Mouse (Mus musculus) CD4-positive, CD25-positive, alpha-beta regulatory T cell, adult 2 months (primary cell): ENCODE measurements at regions not wholly inside any gene's neighbourhood (a gene's known extent, or its start where the extent isn't known, plus 50 kb on each side); places are given as distances from the start of the nearest gene placed in this dataset.
"Not testable (repeated sequence)": the region's sequence is repeated elsewhere in the genome, so short reads cannot be mapped to it uniquely, and the experiment has no call there.

Experiments
- DNase-seq: peaks from one replicate; pipeline ENCODE4 v3.0.0-alpha.2; 2012; ENCODE audit warnings: low read depth, low spot score

DNA sequence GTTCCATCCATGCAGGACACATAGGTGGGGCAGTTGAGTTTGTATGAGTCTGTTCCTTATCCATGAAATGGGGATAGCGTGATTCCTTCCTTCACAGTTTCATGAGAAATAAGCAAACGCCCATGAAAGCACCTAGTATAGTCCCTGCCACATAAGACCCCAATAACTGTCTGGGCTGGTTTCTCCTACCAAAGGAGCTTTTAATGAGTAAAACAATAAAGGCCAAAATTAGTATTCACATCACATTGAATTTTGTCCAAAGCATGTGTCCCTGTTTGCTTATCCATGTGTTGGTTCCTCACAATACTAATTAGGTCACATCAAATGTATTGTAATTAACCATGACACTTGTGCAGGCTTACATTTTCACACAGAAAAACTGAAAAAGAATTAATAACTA, 221.3 kb downstream of the Prdm13 start:
- DNase-seq: no peak

DNA sequence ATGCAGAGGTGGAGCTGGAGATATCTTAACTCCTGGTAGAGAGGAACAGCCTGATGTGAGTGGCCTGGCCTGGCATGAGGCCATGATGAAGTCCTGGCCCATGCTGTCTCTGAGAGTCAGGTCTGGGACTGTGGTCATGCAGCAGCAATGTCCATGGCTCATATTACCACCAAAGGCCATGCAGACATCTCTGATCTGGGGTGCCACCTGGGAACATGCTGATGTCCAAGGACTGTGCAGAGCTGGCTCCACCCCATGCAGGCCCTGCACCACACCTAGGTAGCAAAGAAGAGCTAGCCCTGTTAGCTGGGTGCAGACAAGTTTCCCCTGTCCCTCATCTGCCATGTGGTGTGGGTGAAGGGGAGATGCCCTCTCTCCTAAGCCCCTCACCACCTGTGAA, 244.5 kb downstream of the Prdm13 start:
- no peak for DNase-seq

DNA sequence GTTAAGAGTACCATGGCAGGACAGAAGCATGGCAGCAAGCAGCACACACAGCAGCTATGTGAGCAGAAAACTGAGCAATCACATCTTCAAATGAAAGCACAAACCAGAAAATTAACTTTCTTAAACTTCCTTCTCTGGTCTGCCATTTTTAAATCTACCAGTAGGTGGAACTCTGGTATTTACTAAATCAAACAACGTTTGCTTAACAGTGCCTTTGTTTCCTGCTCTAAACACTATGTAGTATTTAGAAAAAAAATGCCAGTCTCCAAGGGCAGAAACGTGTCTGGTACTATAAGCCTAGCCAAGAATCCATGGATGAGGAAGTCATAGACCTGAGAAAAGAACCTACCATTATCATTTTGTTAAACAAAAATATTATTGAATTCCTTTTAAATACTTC, 249.1 kb downstream of the Prdm13 start:
- no peak for DNase-seq

DNA sequence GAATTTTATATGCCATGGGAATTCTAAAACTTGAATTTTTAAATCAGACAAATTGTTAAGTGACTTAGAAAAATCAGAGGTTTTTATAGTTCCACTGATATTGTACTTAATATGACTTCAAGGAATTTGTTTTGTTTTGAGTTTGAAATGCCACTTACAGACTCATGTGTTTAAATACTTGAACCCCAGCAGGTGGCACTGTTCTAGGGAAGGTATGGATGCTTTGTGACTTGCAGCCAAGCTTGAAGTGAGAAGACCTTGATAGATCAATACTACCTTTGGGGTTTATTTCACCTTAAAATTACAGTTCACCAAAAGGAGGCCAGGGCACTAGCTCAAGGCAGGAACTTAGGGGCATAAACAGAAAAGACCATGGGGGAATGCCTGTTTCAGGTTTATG, 277.9 kb downstream of the Prdm13 start:
- DNase-seq: peak; percentile 23

DNA sequence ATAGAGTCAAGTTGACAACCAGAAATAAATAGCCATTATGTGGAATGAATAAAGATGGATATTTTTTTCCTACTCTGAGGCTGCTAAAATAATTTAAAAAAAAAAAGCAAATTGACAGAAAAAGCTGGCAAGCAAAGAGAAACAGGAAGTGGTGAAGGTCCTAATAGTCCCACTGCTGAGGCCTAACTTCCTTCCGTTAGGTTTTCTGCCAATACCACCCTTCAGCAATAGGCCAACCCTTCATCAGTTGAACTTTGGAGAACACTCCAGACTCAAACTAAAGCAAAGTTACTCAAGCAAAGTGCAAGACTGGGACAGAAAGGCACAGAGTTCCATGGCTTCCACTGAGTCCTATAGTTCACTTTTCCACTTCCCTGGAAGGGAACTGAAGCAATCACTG, 316.4 kb downstream of the Prdm13 start:
- DNase-seq: no peak

DNA sequence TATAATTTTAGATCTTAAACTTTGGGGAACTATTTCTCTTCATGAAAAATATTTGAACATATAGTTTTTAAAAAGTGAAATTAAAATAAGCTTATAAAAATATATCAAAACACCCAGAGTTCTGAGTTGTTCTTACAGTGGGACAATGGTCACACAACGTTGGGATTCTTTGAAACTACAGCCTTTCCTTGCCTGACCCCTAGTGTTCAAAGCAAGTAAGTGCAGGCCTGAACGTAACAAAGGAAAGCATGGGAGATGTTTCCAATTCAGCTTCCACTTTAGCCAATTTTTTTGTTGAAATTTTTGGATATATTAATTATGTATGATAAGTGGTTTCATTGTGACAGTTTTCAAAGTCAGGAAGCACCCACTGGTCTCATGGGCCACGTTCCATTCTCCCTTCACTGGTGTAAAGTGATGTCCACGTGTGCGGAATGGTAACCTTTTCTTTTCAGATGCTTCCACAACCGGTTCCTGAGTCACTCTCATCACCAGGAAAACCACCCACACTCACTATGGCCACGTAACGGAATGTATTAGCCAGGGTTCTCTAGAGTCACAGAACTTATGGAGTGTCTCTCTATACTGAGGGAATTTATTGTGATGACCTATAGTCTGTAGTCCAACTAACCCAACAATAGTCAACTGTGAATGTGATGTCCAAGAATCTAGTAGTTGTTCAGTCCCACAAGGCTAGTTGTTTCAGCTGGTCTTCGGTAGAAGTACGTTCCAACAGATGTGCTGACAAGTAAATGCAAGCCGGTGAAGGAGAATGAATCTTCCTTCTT, 317.3 kb downstream of the Prdm13 start:
- peak; percentile 26 for DNase-seq

DNA sequence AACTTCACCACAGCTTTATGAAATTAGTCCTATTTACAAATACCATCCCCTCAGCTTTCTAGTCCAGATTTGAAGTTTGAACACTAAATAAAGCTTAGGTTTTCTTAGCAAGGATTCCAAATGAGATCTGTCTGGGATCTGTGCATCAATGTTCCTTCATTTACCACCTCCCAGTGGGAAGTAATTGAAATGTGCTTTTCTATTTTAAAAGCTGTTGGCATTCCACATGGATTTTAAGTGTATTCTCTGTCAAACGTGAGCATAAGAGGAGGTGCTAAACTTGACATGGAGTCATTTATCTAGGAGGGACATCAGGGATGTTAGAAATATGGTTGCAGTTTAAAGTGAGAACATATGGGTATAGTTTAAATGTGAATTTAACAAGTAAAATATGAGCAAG, 364.0 kb downstream of the Prdm13 start:
- no peak for DNase-seq

DNA sequence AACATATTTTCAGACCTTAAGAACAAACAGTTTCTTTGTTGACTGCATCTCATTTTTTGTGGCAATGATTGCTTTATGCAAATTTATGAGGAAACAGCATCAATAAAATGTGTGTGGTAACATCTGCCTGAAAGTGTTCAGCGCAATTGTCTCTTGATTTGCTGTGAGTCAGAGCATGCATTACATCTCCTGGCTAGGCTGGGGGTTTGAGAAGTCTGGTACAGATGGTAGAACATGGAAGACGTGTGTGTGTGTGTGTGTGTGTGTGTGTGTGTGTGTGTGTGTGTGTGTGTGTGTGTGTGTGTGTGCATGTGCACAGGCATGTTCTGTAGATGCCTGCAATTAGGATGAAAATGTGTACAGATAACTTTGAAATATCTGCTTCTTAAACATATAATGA, 376.5 kb downstream of the Prdm13 start:
- DNase-seq: not testable (repeated sequence)

DNA sequence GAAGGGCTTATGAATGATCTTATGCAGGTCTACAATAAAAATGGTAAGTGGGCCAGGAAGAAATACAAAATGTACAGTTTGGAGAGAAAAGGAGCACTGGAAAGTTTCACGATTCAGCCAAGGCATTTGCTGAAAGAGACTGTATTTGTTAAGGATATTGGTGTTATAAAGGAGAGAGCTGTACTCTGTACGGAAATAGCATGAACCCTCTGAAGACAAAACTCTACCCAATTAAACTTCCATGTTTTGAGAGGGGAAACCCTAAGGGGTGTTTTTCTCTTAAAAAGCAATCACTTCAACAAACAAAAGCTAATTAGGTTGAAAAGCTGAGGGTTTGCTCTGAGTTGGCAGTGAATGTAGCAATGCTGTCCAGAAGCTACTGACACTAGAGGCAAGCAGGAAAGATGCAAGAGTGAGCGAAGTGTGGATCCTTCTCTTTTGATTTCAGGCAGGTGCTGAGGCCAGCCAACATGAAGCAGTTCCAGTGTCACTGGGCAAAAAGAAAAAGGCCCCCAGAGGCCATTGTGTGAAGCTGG, 378.2 kb downstream of the Prdm13 start:
- no peak for DNase-seq

DNA sequence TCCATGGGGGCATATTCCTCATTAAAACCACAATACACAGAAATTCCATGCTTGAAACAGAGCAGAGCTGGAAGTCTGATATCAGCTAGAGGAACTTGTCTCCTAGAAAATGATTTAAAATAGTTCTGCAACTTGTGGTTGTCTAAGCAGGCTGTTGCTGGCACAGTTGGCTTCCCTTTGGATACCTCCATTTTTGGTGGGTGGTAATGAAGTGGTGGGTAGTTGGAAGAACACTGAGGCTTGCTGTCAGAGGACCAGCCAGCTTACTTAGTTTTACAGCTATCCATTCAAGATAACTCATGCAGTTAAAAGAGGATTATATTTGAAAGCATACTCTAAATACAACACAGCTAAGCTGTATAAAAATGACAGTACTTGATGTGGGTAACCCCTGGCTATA, 385.6 kb downstream of the Prdm13 start:
- DNase-seq: no peak

DNA sequence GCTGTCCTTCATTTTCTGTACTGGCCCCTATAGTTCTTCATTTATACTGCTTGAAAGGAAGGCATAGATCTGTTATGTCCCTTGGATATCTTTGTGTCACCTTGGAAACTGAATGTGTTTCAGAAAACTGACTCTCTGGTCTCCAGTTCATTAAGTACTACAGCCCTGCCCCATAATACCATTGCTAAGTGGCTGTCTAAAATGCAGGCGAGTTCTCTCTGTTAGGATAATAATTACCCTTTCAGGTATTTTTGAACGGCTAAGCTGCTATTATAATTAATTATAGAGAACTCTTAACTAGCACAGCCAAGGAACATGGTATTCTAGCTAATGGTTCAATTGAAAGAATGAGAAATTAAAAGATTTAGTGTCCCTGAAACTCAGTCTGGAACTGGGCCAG, 418.5 kb downstream of the Prdm13 start:
- DNase-seq: no peak

DNA sequence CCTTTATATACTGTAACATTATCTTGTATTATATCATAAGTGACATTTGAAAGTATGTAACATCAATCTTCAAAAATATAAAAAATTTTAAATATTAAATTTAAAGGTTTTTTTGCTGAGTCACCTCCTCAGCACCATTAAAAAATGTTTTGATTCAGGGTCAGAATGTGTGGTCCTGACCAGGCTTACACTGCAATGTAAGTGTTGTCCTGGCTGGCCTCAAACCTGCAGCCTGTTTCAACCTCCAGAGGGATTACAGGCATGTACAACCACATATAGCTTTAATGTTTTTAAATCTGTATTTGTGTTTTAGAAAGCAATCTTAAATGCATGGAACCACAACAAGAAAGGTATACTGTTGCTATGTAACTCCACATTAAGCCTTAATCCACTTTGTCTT, 418.9 kb downstream of the Prdm13 start:
- no peak for DNase-seq

DNA sequence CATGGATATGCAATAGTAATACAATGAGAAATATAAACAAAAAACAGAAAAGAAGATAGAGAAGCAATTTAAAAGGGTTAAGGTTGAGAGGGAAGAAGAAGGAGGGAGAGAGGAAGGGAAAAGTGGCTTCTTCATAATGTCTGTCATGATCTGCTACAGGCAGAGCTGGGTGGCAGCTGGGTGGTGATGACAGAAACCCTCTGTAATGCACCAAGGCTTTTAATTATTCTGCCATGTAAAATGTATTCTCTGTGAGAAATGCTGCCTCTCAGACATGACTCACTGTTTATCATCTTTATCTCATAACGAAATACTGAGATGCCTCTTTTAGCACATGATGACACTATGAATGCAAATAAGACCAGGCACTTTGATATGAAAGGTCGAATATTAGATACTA, 435.4 kb downstream of the Prdm13 start:
- DNase-seq: no peak

DNA sequence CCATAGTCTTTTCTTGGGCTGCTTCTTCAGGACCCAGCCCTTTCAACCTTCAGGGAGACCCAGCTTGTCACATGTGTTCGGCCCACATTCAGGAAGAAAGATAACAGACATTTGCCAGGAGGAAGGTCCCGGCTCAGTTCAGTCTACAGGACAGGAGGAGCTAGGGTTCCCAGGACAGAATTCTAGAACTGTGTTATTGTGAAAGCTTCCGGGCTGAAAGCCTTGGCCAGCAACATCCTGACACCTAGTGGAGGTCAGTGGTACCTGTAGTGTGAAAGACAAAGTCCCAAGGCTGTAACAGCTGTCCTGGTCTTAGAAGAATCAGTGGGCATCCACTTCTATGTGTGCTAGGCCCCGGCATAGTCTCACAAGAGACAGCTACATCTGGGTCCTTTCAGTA, 463.1 kb downstream of the Prdm13 start:
- DNase-seq: no peak

DNA sequence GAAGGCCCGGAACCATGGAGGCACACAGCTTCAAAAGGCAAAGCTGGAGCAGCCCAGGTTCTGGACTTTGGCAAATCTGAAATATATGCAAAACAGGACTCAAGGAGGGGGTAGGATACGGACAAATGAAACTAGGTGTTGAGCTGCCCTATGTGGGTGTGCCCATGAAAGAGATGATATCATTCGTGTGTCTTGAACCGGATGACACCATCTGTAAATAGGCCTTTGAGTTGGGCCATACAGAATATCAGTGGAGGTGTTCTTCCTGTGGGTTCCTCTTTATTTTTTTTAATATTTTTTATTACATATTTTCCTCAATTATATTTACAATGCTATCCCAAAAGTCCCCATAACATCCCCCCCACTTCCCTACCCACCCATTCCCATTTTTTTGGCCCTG, 478.1 kb downstream of the Prdm13 start:
- DNase-seq: no peak

DNA sequence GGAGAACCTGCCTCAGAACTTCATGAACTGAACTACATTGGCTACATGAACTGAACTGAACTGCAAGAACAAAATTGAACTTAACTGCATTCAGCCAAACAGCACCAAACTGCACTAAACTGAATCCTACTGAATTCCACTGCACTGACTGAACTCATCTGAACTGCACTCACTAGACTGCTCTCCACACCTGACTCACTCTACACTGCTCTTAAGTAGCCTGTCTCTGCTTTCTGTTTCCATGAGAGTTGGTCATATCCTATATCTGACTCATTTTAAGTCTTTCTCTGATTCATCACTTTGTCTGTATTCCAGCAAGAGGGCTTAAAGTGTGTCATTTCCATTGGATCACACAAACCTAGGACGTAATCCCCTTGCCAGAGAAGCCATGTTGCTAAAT, 490.1 kb downstream of the Prdm13 start:
- DNase-seq: no peak

DNA sequence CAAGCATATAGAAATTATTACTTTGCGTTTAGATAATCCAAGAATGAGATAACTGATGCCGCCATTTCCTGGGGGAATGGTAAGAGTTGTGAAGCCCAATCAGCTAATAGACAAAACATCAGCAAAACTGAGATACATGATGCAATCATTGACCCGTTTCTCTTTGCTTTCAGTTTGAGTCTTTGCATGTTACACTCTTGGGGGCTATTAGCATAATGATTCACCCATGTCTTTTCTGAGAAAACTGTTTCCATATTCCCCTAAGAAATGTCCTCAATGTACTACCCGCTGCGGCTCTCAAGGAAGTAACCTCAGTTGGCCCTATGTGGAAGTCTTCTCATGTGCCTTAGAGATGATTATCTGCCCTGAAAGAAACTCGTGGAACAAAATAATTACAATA, 512.0 kb downstream of the Prdm13 start:
- no peak for DNase-seq

DNA sequence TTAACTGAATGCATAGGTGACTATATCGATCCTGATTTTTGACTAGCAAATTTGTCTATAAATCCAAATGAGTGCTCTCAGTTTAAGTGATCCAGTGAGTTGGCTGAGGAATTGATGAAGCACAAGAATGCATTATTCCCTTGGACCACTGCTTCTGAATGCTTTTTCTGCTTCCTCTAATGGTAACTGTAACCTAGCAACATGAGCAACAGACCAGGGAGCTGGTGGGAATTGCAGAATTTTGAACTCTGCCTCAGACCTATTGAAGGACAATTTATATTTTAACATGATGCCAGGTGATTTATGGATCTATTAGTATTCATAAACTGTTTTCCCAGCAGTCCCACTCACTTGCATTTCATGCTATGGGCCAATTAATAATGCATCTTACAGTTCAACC, 512.7 kb downstream of the Prdm13 start:
- no peak for DNase-seq

DNA sequence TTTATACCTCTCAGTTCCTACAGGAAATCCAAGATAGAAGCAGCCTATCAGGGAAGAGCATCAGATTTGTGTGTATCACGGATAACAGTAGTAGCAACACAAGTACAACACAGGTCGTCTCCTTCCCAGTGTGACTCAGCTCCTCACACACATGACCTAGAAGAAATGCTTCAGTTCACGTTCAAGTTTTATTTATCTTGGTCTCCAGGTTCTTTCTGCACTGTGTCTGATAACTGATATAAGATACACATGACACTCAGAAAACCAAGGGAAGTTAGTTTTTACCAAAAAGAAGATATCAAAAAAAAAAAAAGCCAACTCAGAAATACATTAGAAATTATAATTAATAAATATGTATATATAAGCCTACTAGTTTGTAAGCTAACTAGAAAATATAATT, 515.0 kb downstream of the Prdm13 start:
- no peak for DNase-seq

DNA sequence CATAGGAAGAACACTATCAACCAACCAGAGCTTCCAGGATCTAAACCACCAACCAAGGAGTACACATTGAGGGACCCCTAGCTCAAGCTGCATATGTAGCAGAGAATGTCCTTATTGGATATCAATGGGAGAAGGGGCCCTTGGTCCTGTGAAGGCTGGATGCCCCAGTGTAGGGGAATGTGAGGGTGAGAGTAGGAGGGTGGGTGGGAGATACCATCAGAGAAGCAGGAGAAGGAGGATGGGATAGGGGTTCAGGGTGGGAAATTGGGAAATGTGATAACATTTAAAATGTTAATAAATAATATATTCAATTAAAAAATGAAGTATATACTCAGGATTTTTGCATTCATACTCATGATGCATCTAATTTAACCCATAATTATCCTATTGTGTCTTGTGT, 523.6 kb downstream of the Prdm13 start:
- DNase-seq: no peak

DNA sequence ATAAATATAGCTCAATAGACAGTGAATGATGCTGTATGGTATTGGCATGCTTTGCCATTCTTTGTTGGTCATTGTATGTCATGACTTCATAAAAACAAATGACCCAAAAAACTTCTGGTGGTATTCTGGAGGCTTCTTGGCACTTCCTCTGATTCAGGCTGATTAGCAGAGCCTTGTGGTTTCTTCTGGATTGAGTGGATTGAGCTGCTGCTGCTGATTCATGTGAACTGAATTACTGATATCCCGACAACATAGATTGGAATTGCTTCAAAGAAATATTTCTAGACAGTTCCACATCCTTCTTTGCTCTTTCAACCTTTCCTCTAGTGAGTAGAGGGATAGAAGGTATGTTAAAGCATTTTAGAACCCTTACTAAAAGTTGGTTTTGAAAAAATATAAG, 559.9 kb downstream of the Prdm13 start:
- no peak for DNase-seq

DNA sequence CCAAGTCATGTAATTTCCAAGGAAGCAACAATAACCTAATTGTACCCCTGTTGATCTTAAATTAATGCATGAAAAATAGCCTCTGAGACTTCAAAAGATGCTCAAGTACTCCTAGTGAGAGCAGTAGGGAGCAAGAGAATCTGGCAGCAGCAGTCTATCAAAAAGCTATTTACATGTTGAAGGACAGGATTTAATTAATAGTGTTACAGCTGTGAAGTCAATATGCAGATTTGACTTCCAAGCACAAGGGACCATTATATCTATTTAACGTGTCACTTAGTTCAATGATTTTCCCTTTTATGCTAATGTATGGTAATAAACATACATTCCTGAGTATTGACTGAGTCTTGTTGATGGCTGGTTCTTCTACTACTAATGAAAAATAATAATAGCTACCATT, 590.0 kb downstream of the Prdm13 start:
- DNase-seq: no peak

DNA sequence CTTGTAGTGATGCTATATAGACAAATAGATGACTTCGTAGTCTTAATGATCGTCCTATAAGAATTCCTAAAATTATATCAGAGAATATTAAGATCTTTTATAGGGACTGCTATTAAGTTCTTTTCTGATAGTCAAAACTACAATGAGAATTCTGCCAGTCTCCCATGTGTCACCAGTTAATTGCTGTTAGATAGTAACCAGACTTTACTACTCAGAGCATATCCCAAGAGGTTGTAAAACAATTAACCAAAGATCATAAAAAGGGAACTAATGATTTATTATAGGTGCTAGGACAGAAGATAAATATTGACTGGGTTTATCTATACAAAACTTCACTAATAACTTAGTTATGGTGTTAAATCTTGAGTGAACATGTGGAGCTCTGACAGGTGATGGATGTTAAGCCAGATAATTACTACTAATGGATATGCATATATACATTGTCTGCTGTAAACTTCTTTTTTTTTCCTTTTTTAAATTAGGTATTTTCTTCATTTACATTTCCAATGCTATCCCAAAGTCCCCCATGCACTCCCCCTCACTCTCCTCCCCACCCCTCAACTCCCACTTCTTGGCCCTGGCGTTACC, 615.5 kb downstream of the Prdm13 start:
- no peak for DNase-seq
